Mouse (Mus musculus) kidney, postnatal 0 days (tissue): ENCODE data around the gene Il11. TPM values are rescaled to one million over a fixed set of nuclear protein-coding genes. Genes with fewer than 3 reads are reported as not detected.

Experiments used
- ATAC-seq: fragments of 200-750 bp; cut with Nextera tagmentation; replicated peaks from 2 replicates; pipeline ENCODE4 v1.8.0; 2017; ENCODE audit warnings: low read depth, moderate number of reproducible peaks, moderate TSS enrichment, moderate library complexity; ENCODE audit not compliant: low FRiP score
- DNase-seq: peaks from one replicate; pipeline ENCODE4 v3.0.0-alpha.2; 2016; ENCODE audit warnings: low spot score
- H3K27ac ChIP-seq: fragments of 300-500 bp; sonication (generic); 2 replicates; pipeline ENCODE4 v1.5.1; 2014; ENCODE audit warnings: mild to moderate bottlenecking
- H3K27me3 ChIP-seq: fragments of 300-500 bp; sonication (generic); 2 replicates; pipeline ENCODE4 v1.6.1; 2014; ENCODE audit warnings: low read length, mixed read lengths; ENCODE audit not compliant: insufficient read depth
- H3K36me3 ChIP-seq: fragments of 300-500 bp; sonication (generic); 2 replicates; pipeline ENCODE4 v1.6.1; 2014; ENCODE audit warnings: low read length, mixed read lengths; ENCODE audit not compliant: insufficient read depth
- H3K4me1 ChIP-seq: fragments of 300-500 bp; sonication (generic); replicated peaks from 2 replicates; pipeline ENCODE4 v1.6.1; 2014; ENCODE audit warnings: antibody characterized with exemption, low read length, mixed read lengths; ENCODE audit not compliant: insufficient read depth
- H3K4me2 ChIP-seq: fragments of 300-500 bp; sonication (generic); 2 replicates; pipeline ENCODE4 v1.6.1; 2014; ENCODE audit warnings: mild to moderate bottlenecking, low read length, moderate library complexity, mixed read lengths
- H3K4me3 ChIP-seq: fragments of 300-500 bp; sonication (generic); replicated peaks from 2 replicates; pipeline ENCODE4 v1.5.1; 2014; ENCODE audit warnings: low read depth, low read length
- H3K9ac ChIP-seq: fragments of 300-500 bp; sonication (generic); 2 replicates; pipeline ENCODE4 v1.6.1; 2014; ENCODE audit warnings: low read depth, low read length
- H3K9me3 ChIP-seq: fragments of 300-500 bp; sonication (generic); replicated peaks from 2 replicates; pipeline ENCODE4 v1.6.1; 2016; ENCODE audit warnings: low read length, inconsistent platforms, mixed read lengths
- CTCF ChIP-seq: IDR thresholded peaks from 2 replicates; pipeline ENCODE4 v1.5.1; 2016; ENCODE audit warnings: antibody characterized with exemption, low read depth, mild to moderate bottlenecking, moderate library complexity
- WGBS: fragments of 180-500 bp; shearing (Covaris S2); extraction: QIAGEN DNeasy Blood & Tissue Kit; methylation state at CpG from one replicate; pipeline ENCODE4 v1.1.7; 2014; 5-methylcytosine and 5-hydroxymethylcytosine counted together
- polyA plus RNA-seq: library from polyadenylated mRNA; unstranded; fragments of >200 nt; fragmentation: Nextera tagmentation; extraction: Ambion mirVana; gene quantifications from 2 replicates; pipeline ENCODE4 v1.2.1, GENCODE M21; 2015

Il11 gene
- polyA plus RNA-seq, 1 experiment from 2014 or later: 0.14 TPM

- TF ChIP-seq CTCF: no peak
- Histone ChIP-seq H3K9me3 (no peaks in the 10 kb centered on the region), H3K27ac (no peak overlapping the region), H3K4me1 (no peaks in the 10 kb centered on the region; the same call in 1 of the 2 replicates), H3K4me3 (no peak overlapping the region), H3K4me2 (peak overlapping the region; percentile 65; the same call in 1 of the 2 replicates), H3K9ac (no peak overlapping the region), H3K36me3 (no peaks in the 10 kb centered on the region), H3K27me3 (peaks cover 20% of the 10 kb centered on the region)
- WGBS: 6% methylated on average over 19 of the region's 20 CpGs
- no peak for DNase-seq
- ATAC-seq: 0 out of 2 replicates have a peak, but pooled peaks have one; percentile 9
These were observed 4.6 kb downstream of the Il11 start for GRCm38 (mm10) chr7:4777851-4778637.

DNA sequence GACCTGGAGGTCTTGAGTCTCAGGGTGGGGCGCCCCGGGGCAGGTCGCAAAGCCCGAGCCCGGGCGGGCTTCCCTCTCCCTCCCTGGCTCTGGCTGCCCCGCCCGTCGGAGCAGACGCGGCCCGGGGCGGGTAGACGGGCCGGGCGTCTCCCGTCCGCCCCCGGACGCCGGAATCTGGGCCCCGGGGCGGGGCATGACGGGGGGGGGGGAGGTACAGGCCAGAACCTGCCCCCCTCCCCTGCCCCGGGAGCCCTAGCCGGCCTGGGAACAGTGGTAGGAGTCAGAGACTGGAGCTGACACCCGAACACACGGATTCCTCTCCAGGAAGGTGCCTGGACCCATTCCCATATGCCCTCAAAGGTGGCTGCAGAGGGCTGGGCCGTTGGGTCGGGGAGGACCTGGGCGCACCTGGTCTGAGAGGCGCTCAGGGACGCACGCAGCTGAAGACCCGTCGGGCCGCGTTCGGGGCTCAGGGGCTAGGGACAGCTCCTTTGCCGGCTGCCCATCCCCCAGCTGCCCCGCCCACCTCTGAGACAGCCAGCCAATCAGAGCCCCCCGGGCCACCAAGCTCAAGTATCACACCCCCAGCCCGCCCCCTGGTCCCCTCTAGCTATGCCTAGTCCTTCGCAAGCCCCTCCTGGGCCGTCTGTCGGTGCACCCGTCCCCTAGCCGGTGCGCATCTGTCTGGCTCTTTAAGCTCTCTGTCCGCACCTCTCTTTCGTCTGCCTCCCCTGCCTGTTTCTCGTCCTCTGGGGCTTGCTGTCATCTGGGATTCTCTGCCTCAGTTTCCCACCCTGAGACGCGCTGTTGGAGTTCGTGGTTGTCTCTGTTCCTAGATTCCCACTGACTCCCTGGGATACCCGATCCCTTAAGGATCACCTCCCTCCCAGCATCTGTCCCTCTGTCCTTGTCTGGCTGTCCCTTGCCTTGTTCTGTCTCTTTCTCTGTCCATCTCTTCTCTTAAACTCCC is 5.5 kb downstream of the Il11 start:
- no peak overlapping the region for H3K27ac ChIP-seq
- DNase-seq (peak; percentile 75), ATAC-seq (peak; percentile 70)
- no peaks in the 10 kb centered on the region; the same call in 1 of the 2 replicates for H3K4me1 ChIP-seq
- H3K27me3 ChIP-seq: peaks cover 20% of the 10 kb centered on the region
- H3K9me3 ChIP-seq: no peaks in the 10 kb centered on the region
- H3K4me2 ChIP-seq: peak overlapping the region; percentile 65
- no peak for TF ChIP-seq CTCF
- no peaks in the 10 kb centered on the region for H3K36me3 ChIP-seq
- peak overlapping the region; percentile 46; the same call in 1 of the 2 replicates for H3K9ac ChIP-seq
- 1% methylated on average over 42 of the region's 56 CpGs for WGBS
- H3K4me3 ChIP-seq: peak overlapping the region; percentile 35

DNA sequence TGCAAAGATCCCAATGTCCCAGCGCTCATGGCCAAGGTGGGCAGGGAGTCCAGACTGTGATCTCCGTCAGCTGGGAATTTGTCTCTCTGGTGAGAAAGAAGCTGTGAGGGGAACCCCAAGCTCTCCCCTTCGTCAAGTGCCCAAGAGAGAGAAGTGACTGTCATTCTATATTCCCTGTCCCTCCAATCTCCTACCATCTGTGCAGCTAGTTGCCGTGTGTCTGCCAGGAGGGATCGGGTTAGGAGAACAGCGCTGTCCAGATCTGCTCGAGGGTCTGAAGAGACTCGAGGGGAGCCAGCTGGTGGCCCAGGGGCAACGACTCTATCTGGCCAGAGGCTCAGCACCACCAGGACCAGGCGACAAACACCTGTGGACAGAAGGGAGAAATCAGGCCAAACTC is 6.5 kb downstream of the Il11 start:
- no peak overlapping the region for H3K4me3 ChIP-seq
- H3K27ac ChIP-seq: no peak overlapping the region
- H3K4me2 ChIP-seq: no peak overlapping the region
- TF ChIP-seq CTCF: no peak
- no peak overlapping the region for H3K9ac ChIP-seq
- no peak for ATAC-seq
- H3K27me3 ChIP-seq: peaks cover 20% of the 10 kb centered on the region
- no peaks in the 10 kb centered on the region for H3K9me3 ChIP-seq
- 47% methylated on average over 10 of the region's 10 CpGs for WGBS
- no peaks in the 10 kb centered on the region for H3K36me3 ChIP-seq
- no peak for DNase-seq
- no peaks in the 10 kb centered on the region; the same call in 1 of the 2 replicates for H3K4me1 ChIP-seq

- no peak within 1 kb of the TSS for H3K4me2 ChIP-seq
- H3K27ac ChIP-seq: no peak within 1 kb of the TSS
- H3K4me3 ChIP-seq: no peak within 1 kb of the TSS
- no peaks in the 10 kb centered on the region for H3K4me1 ChIP-seq
- 67% methylated on average over 5 of the region's 5 CpGs for WGBS
- peaks cover 2% of the 10 kb centered on the region; the same call in 1 of the 2 replicates for H3K27me3 ChIP-seq
- no peak for TF ChIP-seq CTCF
- H3K9ac ChIP-seq: no peak within 1 kb of the TSS
- DNase-seq: no peak
- no peak for ATAC-seq
- H3K9me3 ChIP-seq: no peaks in the 10 kb centered on the region
- H3K36me3 ChIP-seq: no peaks in the 10 kb centered on the region
These were observed 11.5 kb downstream of the Il11 start, which contains the start of gene Fam71e2 for GRCm38 (mm10) chr7:4771202-4771601. Gene Fam71e2 (minus strand): TSS chr7:4771302.

GRCm38 (mm10) chr7:4764946-4765710 is 17.5 kb downstream of the Il11 start:
- no peaks in the 10 kb centered on the region for H3K4me1 ChIP-seq
- H3K27me3 ChIP-seq: no peaks in the 10 kb centered on the region
- DNase-seq (peak; percentile 28), ATAC-seq (no peak)
- 0 out of 2 replicates have a peak overlapping the region, but pooled peaks have one; percentile 27 for H3K4me2 ChIP-seq
- no peak overlapping the region for H3K27ac ChIP-seq
- TF ChIP-seq CTCF: no peak
- no peaks in the 10 kb centered on the region for H3K36me3 ChIP-seq
- no peak overlapping the region for H3K9ac ChIP-seq
- WGBS: 12% methylated on average over 4 of the region's 4 CpGs
- no peaks in the 10 kb centered on the region for H3K9me3 ChIP-seq
- H3K4me3 ChIP-seq: no peak overlapping the region

- H3K4me2 ChIP-seq: no peak overlapping the region
- ATAC-seq (no peak), DNase-seq (no peak)
- H3K9me3 ChIP-seq: no peaks in the 10 kb centered on the region
- no peak overlapping the region for H3K27ac ChIP-seq
- WGBS: 53% methylated on average over 1 of the region's 1 CpGs
- H3K36me3 ChIP-seq: no peaks in the 10 kb centered on the region
- H3K4me3 ChIP-seq: no peak overlapping the region
- no peaks in the 10 kb centered on the region for H3K27me3 ChIP-seq
- H3K9ac ChIP-seq: no peak overlapping the region
- no peaks in the 10 kb centered on the region for H3K4me1 ChIP-seq
- no peak for TF ChIP-seq CTCF
These were observed 23.0 kb downstream of the Il11 start for GRCm38 (mm10) chr7:4759670-4760069.
